Mouse (Mus musculus): ENCODE measurements around the gene Gm17631. TPM values are rescaled to one million over a fixed set of nuclear protein-coding genes. Genes with fewer than 3 reads are reported as not detected.

The Gm17631 gene
- polyA plus RNA-seq (2012; rRNA removed) = not detected in 2 replicates

DNA sequence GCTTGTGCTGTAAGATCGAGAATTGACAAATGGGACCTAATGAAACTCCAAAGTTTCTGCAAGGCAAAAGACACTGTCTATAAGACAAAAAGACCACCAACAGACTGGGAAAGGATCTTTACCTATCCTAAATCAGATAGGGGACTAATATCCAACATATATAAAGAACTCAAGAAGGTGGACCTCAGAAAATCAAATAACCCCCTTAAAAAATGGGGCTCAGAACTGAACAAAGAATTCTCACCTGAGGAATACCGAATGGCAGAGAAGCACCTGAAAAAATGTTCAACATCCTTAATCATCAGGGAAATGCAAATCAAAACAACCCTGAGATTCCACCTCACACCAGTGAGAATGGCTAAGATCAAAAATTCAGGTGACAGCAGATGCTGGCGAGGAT is at the start of gene Gm17631:
Gene Gm17631, plus strand, starts transcription at position 301 of the 400 bp plus-strand sequence.

DNA sequence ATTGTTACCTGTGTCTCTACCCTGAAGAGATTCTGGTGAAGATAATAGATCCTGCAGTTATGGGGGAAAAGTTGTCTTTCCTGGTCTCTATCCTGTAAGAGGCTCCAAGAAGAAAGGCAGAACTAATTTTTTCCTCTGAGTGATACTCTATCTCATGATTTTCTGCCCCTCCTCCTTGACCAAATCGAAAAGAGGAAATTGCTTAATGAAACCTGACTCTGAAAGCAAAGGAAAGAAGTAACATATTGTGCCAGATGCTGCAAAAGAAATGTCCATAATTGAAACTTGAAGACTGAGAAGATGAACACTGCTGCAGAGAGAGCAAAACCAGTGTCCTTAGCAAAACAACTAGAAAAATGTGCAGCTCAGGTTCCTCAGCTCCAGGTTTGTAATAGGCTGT is 14.1 kb downstream of the Gm17631 start, which contains the start of gene Klra17:
Gene Klra17, minus strand, starts transcription at position 124 of the 400 bp plus-strand sequence.

Other genes with a start within 250 kb of the Gm17631 start
- gene Klrk1, start 238.8 kb upstream of the Gm17631 start, polyA plus RNA-seq (2012; rRNA removed) = not detected in 2 replicates
- gene Klrc3, start 219.3 kb upstream of the Gm17631 start, polyA plus RNA-seq (2012; rRNA removed) = not detected in 2 replicates
- not detected in 2 replicates for gene Klrc2, start 202.0 kb upstream of the Gm17631 start, polyA plus RNA-seq (2012; rRNA removed)
- not detected in 2 replicates for gene Klrc1, start 183.7 kb upstream of the Gm17631 start, polyA plus RNA-seq (2012; rRNA removed)
- gene Klri1, start 145.5 kb upstream of the Gm17631 start, polyA plus RNA-seq (2012; rRNA removed) = not detected in 2 replicates
- gene Klri2, start 122.2 kb upstream of the Gm17631 start, polyA plus RNA-seq (2012; rRNA removed) = not detected in 2 replicates
- gene Gm156, start 78.4 kb upstream of the Gm17631 start, polyA plus RNA-seq (2012; rRNA removed) = not detected in 2 replicates
- gene Klra17, start 14.0 kb downstream of the Gm17631 start, polyA plus RNA-seq (2012; rRNA removed) = not detected in 2 replicates
- gene Klra5, start 55.0 kb downstream of the Gm17631 start, polyA plus RNA-seq (2012; rRNA removed) = not detected in 2 replicates
- gene Klra6, start 164.3 kb downstream of the Gm17631 start, polyA plus RNA-seq (2012; rRNA removed) = not detected in 2 replicates
- gene Klra4, start 204.6 kb downstream of the Gm17631 start, polyA plus RNA-seq (2012; rRNA removed) = not detected in 2 replicates